Mouse (Mus musculus) liver, adult 2 months (tissue): ENCODE measurements around the gene St7.

Experiments
- CTCF ChIP-seq: fragments of 200-500 bp; IDR thresholded peaks from 2 replicates; pipeline ENCODE4 v1.5.1; 2011; ENCODE audit warnings: low read depth, low read length, control low read depth
- POLR2A ChIP-seq: fragments of 200-500 bp; IDR thresholded peaks from 2 replicates; pipeline ENCODE4 v1.6.1; 2011; ENCODE audit warnings: low read length, control low read depth; ENCODE audit not compliant: insufficient read depth; ENCODE audit errors: extremely low read depth

DNA sequence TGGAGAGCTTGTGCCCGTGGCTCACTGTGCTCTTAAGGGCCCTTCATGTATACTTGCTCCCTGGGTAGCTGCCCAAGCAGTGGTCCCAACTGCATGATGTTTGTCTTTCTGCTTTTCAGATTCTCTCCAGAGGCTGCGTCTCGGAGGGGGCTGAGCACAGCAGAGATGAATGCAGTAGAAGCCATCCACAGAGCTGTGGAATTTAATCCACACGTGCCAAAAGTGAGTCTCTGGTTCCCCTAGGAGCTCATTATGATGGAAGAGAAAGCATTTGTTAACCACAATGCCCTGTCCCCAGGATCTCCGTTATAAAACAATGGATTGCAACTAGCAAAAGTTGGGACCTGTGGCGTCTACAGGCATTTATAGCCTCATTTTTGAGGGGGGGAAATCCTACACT is 213.6 kb downstream of the St7 start:
- no peak for TF ChIP-seq CTCF
- no peak for TF ChIP-seq POLR2A
